Mouse (Mus musculus) heart, postnatal 0 days (tissue): ENCODE results near the gene L3mbtl2. TPM values are rescaled to one million over a fixed set of nuclear protein-coding genes. Genes with fewer than 3 reads are reported as not detected.

ENCODE experiments used
- ATAC-seq: fragments of 200-750 bp; cut with Nextera tagmentation; 2 replicates; pipeline ENCODE4 v1.8.0; 2017; ENCODE audit warnings: low read depth, moderate number of reproducible peaks, moderate library complexity; ENCODE audit not compliant: insufficient read depth
- DNase-seq: peaks from one replicate; pipeline ENCODE4 v3.0.0-alpha.2; 2016; ENCODE audit warnings: low spot score
- H3K27ac ChIP-seq: fragments of 300-500 bp; sonication (generic); 2 replicates; pipeline ENCODE4 v1.5.1; 2014; ENCODE audit warnings: low read depth, mild to moderate bottlenecking
- H3K27me3 ChIP-seq: fragments of 300-500 bp; sonication (generic); 2 replicates; pipeline ENCODE4 v1.6.1; 2014; ENCODE audit warnings: low read length, mixed read lengths; ENCODE audit not compliant: control insufficient read depth, insufficient read depth
- H3K36me3 ChIP-seq: fragments of 300-500 bp; sonication (generic); replicated peaks from 2 replicates; pipeline ENCODE4 v1.6.1; 2014; ENCODE audit warnings: low read length, mixed read lengths; ENCODE audit not compliant: control insufficient read depth, insufficient read depth
- H3K4me1 ChIP-seq: fragments of 300-500 bp; sonication (generic); 2 replicates; pipeline ENCODE4 v1.6.1; 2014; ENCODE audit warnings: antibody characterized with exemption; ENCODE audit not compliant: control insufficient read depth, insufficient read depth
- H3K4me2 ChIP-seq: fragments of 300-500 bp; sonication (generic); 2 replicates; pipeline ENCODE4 v1.6.1; 2014; ENCODE audit warnings: low read depth, mild to moderate bottlenecking, low read length, moderate library complexity
- H3K4me3 ChIP-seq: fragments of 300-500 bp; sonication (generic); 2 replicates; pipeline ENCODE4 v1.5.1; 2014; ENCODE audit warnings: low read depth, low read length
- H3K9ac ChIP-seq: fragments of 300-500 bp; sonication (generic); replicated peaks from 2 replicates; pipeline ENCODE4 v1.6.1; 2014; ENCODE audit warnings: low read depth, low read length, mixed read lengths
- H3K9me3 ChIP-seq: fragments of 300-500 bp; sonication (generic); replicated peaks from 2 replicates; pipeline ENCODE4 v1.6.1; 2016; ENCODE audit warnings: low read length; ENCODE audit not compliant: control insufficient read depth
- CTCF ChIP-seq: IDR thresholded peaks from 2 replicates; pipeline ENCODE4 v1.5.1; 2016; ENCODE audit warnings: antibody characterized with exemption, control low read depth, low read depth
- EP300 ChIP-seq: IDR thresholded peaks from 2 replicates; pipeline ENCODE4 v1.6.1; 2016; ENCODE audit warnings: antibody characterized with exemption, low read depth
- WGBS: fragments of 180-500 bp; shearing (Covaris S2); extraction: QIAGEN DNeasy Blood & Tissue Kit; methylation state at CpG from one replicate; pipeline ENCODE4 v1.1.7; 2014; 5-methylcytosine and 5-hydroxymethylcytosine counted together
- polyA plus RNA-seq: library from polyadenylated mRNA; unstranded; fragments of >200 nt; fragmentation: Nextera tagmentation; extraction: Ambion mirVana; gene quantifications from 2 replicates; pipeline ENCODE4 v1.2.1, GENCODE M21; 2015
- total RNA-seq: library from RNA; depleted of rRNA; stranded (reverse); fragments of >200 nt; gene quantifications from 2 replicates; pipeline ENCODE4 v1.2.3, GENCODE M21; 2014; ENCODE audit warnings: low replicate concordance

L3mbtl2 gene
- total and polyA plus RNA-seq, 2 experiments from 2014 or later: 9.3 to 18.6 TPM

DNA sequence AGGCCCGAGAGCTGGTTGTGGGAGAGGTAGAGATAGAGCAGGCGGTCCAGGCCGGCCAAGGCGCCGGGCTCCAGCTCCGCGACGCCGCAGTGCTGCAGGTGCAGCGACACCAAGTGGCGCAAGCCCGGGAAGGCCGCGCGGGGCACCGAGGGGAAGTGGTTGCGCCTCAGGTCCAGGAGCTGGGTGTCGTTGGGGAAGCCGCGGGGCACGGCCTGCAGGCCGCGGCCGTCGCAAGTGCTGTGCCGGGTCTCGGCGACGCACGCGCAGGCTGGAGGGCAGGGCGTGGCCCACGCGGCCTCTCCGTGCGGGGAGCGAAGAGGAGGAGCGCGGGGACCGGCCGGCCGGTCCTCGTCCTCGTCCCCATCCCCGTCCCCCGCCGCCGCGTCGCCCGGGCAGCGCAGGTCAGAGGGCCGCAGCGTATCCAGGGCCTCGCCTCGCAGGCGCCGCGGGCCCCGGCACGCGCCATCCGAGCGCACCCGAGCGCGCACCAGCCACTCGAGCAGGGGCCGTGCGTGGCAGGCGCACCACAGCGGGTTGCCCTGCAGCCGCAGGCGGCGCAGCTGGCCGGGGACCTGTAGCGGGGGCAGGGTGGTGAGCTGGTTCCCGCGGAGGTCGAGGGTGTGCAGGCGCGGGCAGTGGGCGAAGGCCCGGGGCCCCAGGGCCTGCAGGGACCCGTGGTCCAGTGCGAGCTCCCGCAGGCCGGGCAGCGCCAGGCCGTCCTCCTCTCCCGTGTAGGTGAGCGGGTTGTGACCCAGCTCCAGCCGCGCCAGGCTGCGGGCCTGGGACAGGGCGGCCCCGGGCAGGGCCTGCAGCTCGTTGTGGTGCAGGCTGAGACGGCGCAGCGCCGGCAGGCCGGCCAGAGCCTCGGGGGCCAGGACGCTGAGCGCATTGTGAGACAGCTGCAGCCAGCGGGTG is 30.5 kb downstream of the L3mbtl2 start:
- H3K36me3 ChIP-seq: no peaks in the 10 kb centered on the region
- peaks cover 49% of the 10 kb centered on the region for H3K27me3 ChIP-seq
- TF ChIP-seq EP300 (no peak), CTCF (peak; percentile 65)
- H3K9me3 ChIP-seq: no peaks in the 10 kb centered on the region
- H3K9ac ChIP-seq: peak overlapping the region; percentile 56
- peak; percentile 88 for ATAC-seq
- DNase-seq: peak; percentile 75
- WGBS: under 1% methylated on average over 82 of the region's 107 CpGs
- peaks cover 14% of the 10 kb centered on the region; the same call in 1 of the 2 replicates for H3K4me1 ChIP-seq
- 0 out of 2 replicates have a peak overlapping the region, but pooled peaks have one; percentile 19 for H3K27ac ChIP-seq
- H3K4me3 ChIP-seq: peak overlapping the region; percentile 50
- peak overlapping the region; percentile 75 for H3K4me2 ChIP-seq

DNA sequence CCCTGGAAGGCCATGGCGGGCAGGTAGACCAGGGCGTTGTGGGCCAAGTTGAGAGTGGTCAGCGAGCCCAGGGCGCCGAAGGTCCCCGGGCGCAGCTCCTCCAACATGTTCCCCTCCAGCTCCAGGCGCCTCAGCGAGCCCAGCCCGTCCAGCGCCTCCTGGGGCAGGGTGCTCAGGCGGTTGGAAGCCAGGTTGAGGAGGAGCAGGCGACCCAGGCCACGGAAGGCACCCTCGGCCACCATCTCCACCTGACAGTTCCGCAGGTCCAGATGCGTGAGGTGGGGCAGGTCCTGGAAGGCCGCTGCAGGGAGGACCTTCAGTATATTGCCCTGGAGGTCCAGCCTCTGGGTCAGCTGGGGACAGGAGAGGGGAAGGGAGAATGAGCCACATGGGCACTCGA is 31.2 kb downstream of the L3mbtl2 start:
- H3K9me3 ChIP-seq: no peaks in the 10 kb centered on the region
- H3K27ac ChIP-seq: no peak overlapping the region
- H3K4me3 ChIP-seq: peak overlapping the region; percentile 50
- peaks cover 14% of the 10 kb centered on the region; the same call in 1 of the 2 replicates for H3K4me1 ChIP-seq
- no peaks in the 10 kb centered on the region for H3K36me3 ChIP-seq
- no peak for TF ChIP-seq EP300
- no peak for TF ChIP-seq CTCF
- DNase-seq (no peak), ATAC-seq (no peak)
- H3K9ac ChIP-seq: peak overlapping the region; percentile 56
- 39% methylated on average over 16 of the region's 19 CpGs for WGBS
- peak overlapping the region; percentile 75 for H3K4me2 ChIP-seq
- peaks cover 49% of the 10 kb centered on the region for H3K27me3 ChIP-seq

DNA sequence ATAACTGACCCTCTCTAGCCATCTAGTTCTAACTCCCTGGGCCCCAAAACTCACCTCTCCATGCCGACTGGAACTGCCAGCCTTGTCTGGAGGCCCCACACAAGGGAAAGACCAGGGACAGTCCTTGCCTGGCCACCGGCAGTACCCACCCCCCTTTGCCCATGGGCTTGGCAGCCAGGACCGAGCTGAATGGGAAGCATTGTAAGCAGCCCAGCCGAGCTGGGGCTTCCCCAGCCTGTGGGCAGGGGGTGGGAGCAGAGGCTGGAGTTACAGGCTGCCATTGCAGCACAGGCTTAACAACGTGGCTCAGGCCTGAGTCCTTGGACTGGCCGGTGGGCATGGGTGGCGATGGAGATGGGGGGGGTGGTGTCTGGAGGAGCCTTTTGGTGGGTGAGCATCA is 33.5 kb downstream of the L3mbtl2 start, which contains the start of gene Chadl:
Chadl (minus strand) TSS at position 113 of the 400 bp plus-strand sequence.
- no peak for ATAC-seq
- Histone ChIP-seq H3K4me2 (no peak within 1 kb of the TSS), H3K27ac (no peak within 1 kb of the TSS), H3K9ac (no peak within 1 kb of the TSS), H3K4me3 (no peak within 1 kb of the TSS), H3K4me1 (peaks cover 14% of the 10 kb centered on the region; the same call in 1 of the 2 replicates), H3K9me3 (no peaks in the 10 kb centered on the region), H3K27me3 (peaks cover 42% of the 10 kb centered on the region), H3K36me3 (no peaks in the 10 kb centered on the region)
- TF ChIP-seq EP300 (no peak), CTCF (no peak)
- DNase-seq: no peak
- WGBS: 61% methylated on average over 7 of the region's 7 CpGs

- Histone ChIP-seq H3K4me3 (no peak overlapping the region), H3K9ac (no peak overlapping the region), H3K9me3 (no peaks in the 10 kb centered on the region), H3K4me1 (peaks cover 14% of the 10 kb centered on the region; the same call in 1 of the 2 replicates), H3K27me3 (peaks cover 35% of the 10 kb centered on the region), H3K27ac (no peak overlapping the region), H3K36me3 (no peaks in the 10 kb centered on the region), H3K4me2 (no peak overlapping the region)
- no peak for ATAC-seq
- no peak for TF ChIP-seq EP300
- TF ChIP-seq CTCF: peak; percentile 32
- DNase-seq: no peak
- WGBS: 37% methylated on average over 3 of the region's 3 CpGs
Observed at GRCm38 (mm10) chr15:81697847-81698246, 34.2 kb downstream of the L3mbtl2 start.

GRCm38 (mm10) chr15:81698532-81698931 is 34.8 kb downstream of the L3mbtl2 start:
- TF ChIP-seq CTCF: no peak
- TF ChIP-seq EP300: no peak
- no peak for ATAC-seq
- H3K4me3 ChIP-seq: no peak overlapping the region

More at GRCm38 (mm10) chr15:81698532-81698931, 34.8 kb downstream of the L3mbtl2 start:
- DNase-seq: no peak
- H3K9ac ChIP-seq: no peak overlapping the region
- H3K4me2 ChIP-seq: no peak overlapping the region
- H3K9me3 ChIP-seq: no peaks in the 10 kb centered on the region
- H3K27ac ChIP-seq: no peak overlapping the region
- 0 out of 2 replicates have a peak, but pooled peaks cover 5% of the 10 kb centered on the region for H3K36me3 ChIP-seq
- H3K4me1 ChIP-seq: peaks cover 11% of the 10 kb centered on the region; the same call in 1 of the 2 replicates
- H3K27me3 ChIP-seq: peaks cover 28% of the 10 kb centered on the region
- 69% methylated on average over 2 of the region's 2 CpGs for WGBS
